Comparison of ENCODE assay signal across 8 mouse cellular contexts in genomic region chr10:68723568-68724360, GRCm38 (mm10). TPM values are rescaled to one million over a fixed set of nuclear protein-coding genes. Genes with fewer than 3 reads are reported as not detected.
DNase-seq lines count a peak whose midpoint lies in the region; ATAC-seq and TF ChIP-seq lines count a peak whose summit lies in the region.

Gene Tmem26, plus strand, starts transcription at chr10:68723646.

- peak within 1 kb of the TSS; percentile 46 for H3K9ac ChIP-seq in forebrain, embryonic 15.5 days (replicated peaks)
- H3K9ac ChIP-seq in hindbrain, embryonic 13.5 days = peak within 1 kb of the TSS; percentile 73
- peak within 1 kb of the TSS; percentile 45 for H3K9ac ChIP-seq in liver, adult 2 months (ENCODE audit: low read depth, low read length)

- DNase-seq in 3134 (ENCODE audit: extremely low read depth, insufficient read length, low spot score) (peak; percentile 5), adipocyte (ENCODE audit: low spot score) (no peak)
- peak; percentile 76 for DNase-seq in adrenal gland, adult 2 months
- DNase-seq in liver, adult 2 months (ENCODE audit: extremely low read depth, low read depth, low spot score) = no peak
- peak; percentile 51 for DNase-seq in neural tube, embryonic 10.5 days (ENCODE audit: extremely low spot score, low spot score)
- no peak for DNase-seq in left cerebral cortex, postnatal 36 days (ENCODE audit: low spot score in 2 of 2)

- H3K27ac ChIP-seq in forebrain, embryonic 15.5 days (replicated peaks) = no peak within 1 kb of the TSS
- H3K27ac ChIP-seq in hindbrain, embryonic 13.5 days = 0 out of 2 replicates have a peak within 1 kb of the TSS, but pooled peaks have one; percentile 6
- H3K27ac ChIP-seq in liver, adult 2 months (replicated peaks; ENCODE audit: insufficient read depth, low read depth, low read length) = peak within 1 kb of the TSS; percentile 9; the same call in 1 of the 2 replicates

- intact Hi-C loops in left cerebral cortex, postnatal 36 days (cut with DNase I) = no loop called here

- H3K79me2 ChIP-seq in liver, adult 2 months (ENCODE audit: control insufficient read depth, insufficient read depth, low read length) = no peaks in the 10 kb centered on the region

- H3K27me3 ChIP-seq in forebrain, embryonic 15.5 days = peaks cover 5% of the 10 kb centered on the region; the same call in 1 of the 2 replicates
- H3K27me3 ChIP-seq in hindbrain, embryonic 13.5 days = peaks cover 11% of the 10 kb centered on the region
- H3K27me3 ChIP-seq in liver, adult 2 months (ENCODE audit: control insufficient read depth, insufficient read depth, low read length) = no peaks in the 10 kb centered on the region; the same call in 1 of the 2 replicates

- under 1% methylated on average over 32 of the region's 32 CpGs for WGBS in forebrain, embryonic 15.5 days
- 1% methylated on average over 32 of the region's 32 CpGs for WGBS in hindbrain, embryonic 13.5 days
- whole genome bisulfite sequencing in liver, adult 2 months = 4% methylated on average over 32 of the region's 32 CpGs

- no peaks in the 10 kb centered on the region for H3K36me3 ChIP-seq in forebrain, embryonic 15.5 days
- H3K36me3 ChIP-seq in hindbrain, embryonic 13.5 days = no peaks in the 10 kb centered on the region
- H3K36me3 ChIP-seq in liver, adult 2 months (ENCODE audit: control insufficient read depth, insufficient read depth, low read length) = no peaks in the 10 kb centered on the region

- no peak for TF ChIP-seq POLR2A in liver, adult 2 months (IDR thresholded peaks at IDR 0.05; ENCODE audit: extremely low read depth, insufficient read depth, low read length)

- peak; percentile 73 for ATAC-seq in forebrain, embryonic 15.5 days (replicated peaks)
- peak; percentile 63 for ATAC-seq in hindbrain, embryonic 13.5 days (ENCODE audit: low FRiP score)

- H3K4me1 ChIP-seq in forebrain, embryonic 15.5 days = peaks cover 14% of the 10 kb centered on the region
- H3K4me1 ChIP-seq in hindbrain, embryonic 13.5 days (replicated peaks) = peaks cover 16% of the 10 kb centered on the region
- H3K4me1 ChIP-seq in liver, adult 2 months (ENCODE audit: control insufficient read depth, insufficient read depth, low read length) = no peaks in the 10 kb centered on the region

- TF ChIP-seq CTCF in liver, adult 2 months (IDR thresholded peaks at IDR 0.05; ENCODE audit: low read depth, low read length) = no peak

- peak within 1 kb of the TSS; percentile 88 for H3K4me2 ChIP-seq in forebrain, embryonic 15.5 days (replicated peaks)
- H3K4me2 ChIP-seq in hindbrain, embryonic 13.5 days = peak within 1 kb of the TSS; percentile 87

- peak within 1 kb of the TSS; percentile 45 for H3K4me3 ChIP-seq in forebrain, embryonic 15.5 days
- peak within 1 kb of the TSS; percentile 52 for H3K4me3 ChIP-seq in hindbrain, embryonic 13.5 days
- H3K4me3 ChIP-seq in liver, adult 2 months (ENCODE audit: insufficient read depth, low read depth, low read length) = peak within 1 kb of the TSS; percentile 53

- H3K9me3 ChIP-seq in forebrain, embryonic 15.5 days = no peaks in the 10 kb centered on the region
- no peaks in the 10 kb centered on the region for H3K9me3 ChIP-seq in hindbrain, embryonic 13.5 days

RNA-seq across cellular contexts. Expression of gene Tmem26, which starts in this region (rescaled TPM):
- 1 to 10 TPM; 3.7 to 6.9 TPM for total RNA-seq in adrenal gland, adult 2 months (2021)
- polyA plus RNA-seq in adrenal gland, adult 2 months (2012; rRNA removed) = 2.8 and 3.2 TPM in 2 replicates
- 2.2 TPM in 2 replicates for polyA plus RNA-seq in forebrain, embryonic 15.5 days (2015; fragmentation: Nextera tagmentation; extraction: Ambion mirVana)
- 5.9 and 6.6 TPM in 2 replicates for polyA plus RNA-seq in hindbrain, embryonic 13.5 days (2015; fragmentation: Nextera tagmentation; extraction: Ambion mirVana)
- 0.83 and 0.94 TPM in 2 replicates for total RNA-seq in liver, adult 2 months (2014; rRNA removed)
- 0.21 and 0.34 TPM in 2 replicates for polyA plus RNA-seq in liver, adult 2 months (2012; rRNA removed)
- under 1 TPM; 0.10 to 0.34 TPM for total RNA-seq in left cerebral cortex, postnatal 36 days (2021)

Comparison
In these comparisons a context has a peak if more than half of its experiments do, and no peak if none do; other contexts are left out.
1. DNase-seq: peak in 3134 (single experiment), adrenal gland, adult 2 months (single experiment) and neural tube, embryonic 10.5 days (single experiment); none in liver, adult 2 months (single experiment), adipocyte (single experiment) and left cerebral cortex, postnatal 36 days (0 of 2).
2. Peak in every context shown above with its lines, with median percentiles within 50 percentile points of each other: H3K4me3 ChIP-seq and H3K9ac ChIP-seq.